Mouse (Mus musculus) hindbrain, embryonic 15.5 days (tissue): ENCODE data around the gene Gm45717. TPM values are rescaled to one million over a fixed set of nuclear protein-coding genes. Genes with fewer than 3 reads are reported as not detected.

ENCODE experiments used
- ATAC-seq: fragments of 200-750 bp; cut with Nextera tagmentation; 2 replicates; pipeline ENCODE4 v1.8.0; 2017; ENCODE audit warnings: low read depth, moderate number of reproducible peaks, moderate TSS enrichment; ENCODE audit not compliant: low FRiP score
- H3K27ac ChIP-seq: fragments of 300-500 bp; sonication (generic); replicated peaks from 2 replicates; pipeline ENCODE4 v1.5.1; 2015; ENCODE audit warnings: mild to moderate bottlenecking, inconsistent platforms
- H3K27me3 ChIP-seq: fragments of 300-500 bp; sonication (generic); 2 replicates; pipeline ENCODE4 v1.6.1; 2015; ENCODE audit warnings: control low read depth, inconsistent platforms
- H3K36me3 ChIP-seq: fragments of 300-500 bp; sonication (generic); 2 replicates; pipeline ENCODE4 v1.6.1; 2015; ENCODE audit warnings: control low read depth, inconsistent platforms
- H3K4me1 ChIP-seq: fragments of 300-500 bp; sonication (generic); replicated peaks from 2 replicates; pipeline ENCODE4 v1.6.1; 2015; ENCODE audit warnings: control low read depth, inconsistent platforms
- H3K4me2 ChIP-seq: fragments of 300-500 bp; sonication (generic); 2 replicates; pipeline ENCODE4 v1.6.1; 2015; ENCODE audit warnings: moderate library complexity, mild to moderate bottlenecking, inconsistent platforms
- H3K4me3 ChIP-seq: fragments of 300-500 bp; sonication (generic); 2 replicates; pipeline ENCODE4 v1.5.1; 2015; ENCODE audit warnings: mild to moderate bottlenecking, inconsistent platforms
- H3K9ac ChIP-seq: fragments of 300-500 bp; sonication (generic); 2 replicates; pipeline ENCODE4 v1.6.1; 2015; ENCODE audit warnings: inconsistent platforms
- H3K9me3 ChIP-seq: fragments of 300-500 bp; sonication (generic); 2 replicates; pipeline ENCODE4 v1.6.1; 2016; ENCODE audit warnings: control low read depth, inconsistent platforms
- WGBS: fragments of 180-500 bp; shearing (Covaris S2); methylation state at CpG from one replicate; pipeline ENCODE4 v1.1.7; 2015; 5-methylcytosine and 5-hydroxymethylcytosine counted together
- polyA plus RNA-seq: library from polyadenylated mRNA; unstranded; fragments of >200 nt; fragmentation: Nextera tagmentation; extraction: Ambion mirVana; gene quantifications from 2 replicates; pipeline ENCODE4 v1.2.1, GENCODE M21; 2015

Gm45717 gene
- polyA plus RNA-seq, 1 experiment from 2014 or later: not detected

- WGBS: 49% methylated on average over 7 of the region's 7 CpGs
- no peak overlapping the region; the same call in 1 of the 2 replicates for H3K4me3 ChIP-seq
- H3K9me3 ChIP-seq: no peaks in the 10 kb centered on the region
- H3K9ac ChIP-seq: no peak overlapping the region
- peaks cover 8% of the 10 kb centered on the region for H3K4me1 ChIP-seq
- no peak overlapping the region for H3K27ac ChIP-seq
- no peaks in the 10 kb centered on the region for H3K27me3 ChIP-seq
- H3K4me2 ChIP-seq: peak overlapping the region; percentile 93; the same call in 1 of the 2 replicates
- no peaks in the 10 kb centered on the region for H3K36me3 ChIP-seq
- ATAC-seq: no peak
These were observed 47.6 kb downstream of the Gm45717 start for GRCm38 (mm10) chr7:140908181-140908580.

DNA sequence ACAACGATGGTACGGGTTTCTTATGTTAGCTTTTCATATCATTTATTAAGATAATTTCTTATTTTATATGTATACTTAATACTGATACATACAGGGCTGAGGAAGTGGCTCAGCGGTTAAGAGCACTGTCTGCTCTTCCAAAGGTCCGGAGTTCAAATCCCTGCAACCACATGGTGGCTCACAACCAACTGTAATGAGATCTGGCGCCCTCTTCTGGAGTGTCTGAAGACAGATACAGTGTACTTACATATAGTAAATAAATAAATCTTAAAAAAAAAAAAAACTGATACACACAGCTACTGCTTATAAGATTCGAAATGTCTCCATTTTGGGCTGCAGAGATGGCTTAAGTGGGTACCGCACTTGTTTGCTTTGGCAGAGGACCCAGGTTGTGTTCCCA, 48.0 kb downstream of the Gm45717 start:
- Histone ChIP-seq H3K27ac (no peak overlapping the region), H3K4me3 (no peak overlapping the region), H3K27me3 (no peaks in the 10 kb centered on the region), H3K9ac (no peak overlapping the region), H3K9me3 (no peaks in the 10 kb centered on the region), H3K36me3 (no peaks in the 10 kb centered on the region), H3K4me2 (no peak overlapping the region), H3K4me1 (peaks cover 11% of the 10 kb centered on the region)
- no peak for ATAC-seq
- 86% methylated on average over 7 of the region's 7 CpGs for WGBS

DNA sequence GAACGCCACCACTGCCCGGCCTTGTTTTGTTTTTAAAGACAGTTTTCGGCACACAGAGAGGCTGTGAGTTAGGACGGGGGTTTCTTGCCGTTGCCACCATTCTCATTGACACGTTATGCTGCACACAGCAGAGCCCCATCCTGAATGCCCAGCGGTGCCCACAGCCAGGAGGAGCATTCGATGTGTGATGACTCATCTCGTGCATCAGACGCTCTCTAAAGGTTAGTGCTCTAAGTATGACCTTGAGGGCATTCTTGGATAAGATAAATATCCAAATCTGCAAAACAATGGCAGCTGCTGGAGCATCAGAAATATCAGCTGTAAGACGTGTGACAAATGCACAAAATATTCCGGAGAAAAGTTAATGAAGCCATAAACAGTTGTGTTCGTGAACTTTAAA, 48.6 kb downstream of the Gm45717 start:
- 86% methylated on average over 13 of the region's 13 CpGs for WGBS
- no peaks in the 10 kb centered on the region for H3K9me3 ChIP-seq
- H3K9ac ChIP-seq: no peak overlapping the region
- H3K36me3 ChIP-seq: no peaks in the 10 kb centered on the region
- H3K4me2 ChIP-seq: no peak overlapping the region
- H3K4me1 ChIP-seq: peaks cover 11% of the 10 kb centered on the region
- H3K27me3 ChIP-seq: no peaks in the 10 kb centered on the region
- H3K4me3 ChIP-seq: no peak overlapping the region
- ATAC-seq: no peak
- no peak overlapping the region for H3K27ac ChIP-seq

- no peak overlapping the region for H3K27ac ChIP-seq
- no peaks in the 10 kb centered on the region for H3K36me3 ChIP-seq
- no peak overlapping the region for H3K4me2 ChIP-seq
- H3K4me1 ChIP-seq: peaks cover 11% of the 10 kb centered on the region
- no peak for ATAC-seq
- no peak overlapping the region for H3K9ac ChIP-seq
- H3K9me3 ChIP-seq: no peaks in the 10 kb centered on the region
- H3K27me3 ChIP-seq: no peaks in the 10 kb centered on the region
- no peak overlapping the region for H3K4me3 ChIP-seq
- 83% methylated on average over 2 of the region's 2 CpGs for WGBS
These were observed 50.1 kb downstream of the Gm45717 start for GRCm38 (mm10) chr7:140905642-140906081.

DNA sequence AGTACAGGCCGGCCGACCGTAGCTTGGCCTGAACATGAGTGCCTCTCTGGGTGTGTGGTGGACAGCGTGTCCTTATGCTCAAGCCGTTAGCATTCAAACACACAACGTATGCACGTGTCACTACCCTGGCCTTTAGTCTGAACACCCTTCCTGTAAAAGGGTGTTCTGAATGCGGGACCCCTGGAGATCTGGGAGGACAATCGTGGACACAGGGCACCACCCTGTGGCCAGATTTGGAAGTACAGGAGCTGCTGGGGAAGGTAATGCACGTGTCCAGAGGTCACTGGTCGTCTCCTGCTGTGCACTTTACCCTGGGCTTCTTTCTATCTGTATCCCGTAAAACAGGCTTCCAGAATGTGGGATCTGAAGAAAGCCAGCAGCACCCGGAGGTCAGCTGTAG, 52.5 kb downstream of the Gm45717 start:
- Histone ChIP-seq H3K4me2 (0 out of 2 replicates have a peak overlapping the region, but pooled peaks have one; percentile 13), H3K4me1 (peaks cover 6% of the 10 kb centered on the region), H3K36me3 (peaks cover 8% of the 10 kb centered on the region), H3K4me3 (no peak overlapping the region), H3K27me3 (no peaks in the 10 kb centered on the region), H3K27ac (no peak overlapping the region), H3K9me3 (no peaks in the 10 kb centered on the region), H3K9ac (no peak overlapping the region)
- peak; percentile 55 for ATAC-seq
- 25% methylated on average over 13 of the region's 13 CpGs for WGBS

GRCm38 (mm10) chr7:140902036-140902875, 53.5 kb downstream of the Gm45717 start:
- WGBS: 83% methylated on average over 15 of the region's 15 CpGs

GRCm38 (mm10) chr7:140900220-140900619, 55.5 kb downstream of the Gm45717 start, which contains the start of gene Cox8b:
Gene Cox8b, minus strand, starts transcription at chr7:140900446.
- Histone ChIP-seq H3K9me3 (no peaks in the 10 kb centered on the region), H3K4me1 (peaks cover 6% of the 10 kb centered on the region), H3K27ac (no peak within 1 kb of the TSS), H3K27me3 (no peaks in the 10 kb centered on the region), H3K9ac (no peak within 1 kb of the TSS), H3K4me3 (no peak within 1 kb of the TSS), H3K36me3 (peaks cover 31% of the 10 kb centered on the region), H3K4me2 (no peak within 1 kb of the TSS)
- no peak for ATAC-seq
- WGBS: 77% methylated on average over 10 of the region's 10 CpGs

More at GRCm38 (mm10) chr7:140902036-140902875, 53.5 kb downstream of the Gm45717 start:
- H3K27ac ChIP-seq: no peak overlapping the region
- H3K27me3 ChIP-seq: no peaks in the 10 kb centered on the region
- H3K9me3 ChIP-seq: no peaks in the 10 kb centered on the region
- H3K4me2 ChIP-seq: no peak overlapping the region
- peaks cover 17% of the 10 kb centered on the region for H3K36me3 ChIP-seq
- ATAC-seq: no peak
- H3K9ac ChIP-seq: no peak overlapping the region
- peaks cover 6% of the 10 kb centered on the region for H3K4me1 ChIP-seq
- H3K4me3 ChIP-seq: no peak overlapping the region

Other genes with a start within 250 kb of the Gm45717 start
- gene Cyp2e1, start 192.2 kb downstream of the Gm45717 start, polyA plus RNA-seq: not detected in 2 replicates
- gene Syce1, start 168.1 kb downstream of the Gm45717 start, polyA plus RNA-seq: 0.40 and 0.42 TPM in 2 replicates
- gene Zfp941, start 133.8 kb downstream of the Gm45717 start, polyA plus RNA-seq: 27.1 and 28.3 TPM in 2 replicates
- 0.25 TPM in 2 replicates for gene Urah, start 120.9 kb downstream of the Gm45717 start, polyA plus RNA-seq
- not detected in 2 replicates for gene Scgb1c1, start 110.4 kb downstream of the Gm45717 start, polyA plus RNA-seq
- not detected in 2 replicates for gene Odf3, start 108.1 kb downstream of the Gm45717 start, polyA plus RNA-seq
- not detected in 2 replicates for gene Gm45785, start 99.6 kb downstream of the Gm45717 start, polyA plus RNA-seq
- 97.6 and 104 TPM in 2 replicates for gene Ric8a, start 99.0 kb downstream of the Gm45717 start, polyA plus RNA-seq
- 38.0 and 44.3 TPM in 2 replicates for gene Bet1l, start 98.4 kb downstream of the Gm45717 start, polyA plus RNA-seq
- 245 and 259 TPM in 2 replicates for gene Psmd13, start 74.0 kb downstream of the Gm45717 start, polyA plus RNA-seq
- 56.4 and 60.5 TPM in 2 replicates for gene Sirt3, start 73.6 kb downstream of the Gm45717 start, polyA plus RNA-seq
- gene Cox8b, start 55.5 kb downstream of the Gm45717 start, polyA plus RNA-seq: not detected in 2 replicates
- 0.67 and 0.88 TPM in 2 replicates for gene Nlrp6, start 35.0 kb downstream of the Gm45717 start, polyA plus RNA-seq
- 9.1 TPM in 2 replicates for gene Pgghg, start 14.5 kb downstream of the Gm45717 start, polyA plus RNA-seq
- 0.75 and 0.82 TPM in 2 replicates for gene Ifitm5, start 5.6 kb downstream of the Gm45717 start, polyA plus RNA-seq
- 190 and 193 TPM in 2 replicates for gene Ifitm2, start 50 bp upstream of the Gm45717 start, polyA plus RNA-seq
- gene Ifitm1, start 11.3 kb upstream of the Gm45717 start, polyA plus RNA-seq: 16.6 and 19.9 TPM in 2 replicates
- 36.8 and 54.6 TPM in 2 replicates for gene Ifitm3, start 54.8 kb upstream of the Gm45717 start, polyA plus RNA-seq
- gene Ifitm6, start 62.0 kb upstream of the Gm45717 start, polyA plus RNA-seq: 0.79 and 1.7 TPM in 2 replicates
- not detected in 2 replicates for gene Gm17387, start 73.2 kb upstream of the Gm45717 start, polyA plus RNA-seq
- gene B4galnt4, start 105.2 kb upstream of the Gm45717 start, polyA plus RNA-seq: 45.6 and 57.3 TPM in 2 replicates
- gene Pkp3, start 122.3 kb upstream of the Gm45717 start, polyA plus RNA-seq: 0.25 and 0.29 TPM in 2 replicates
- gene Sigirr, start 144.6 kb upstream of the Gm45717 start, polyA plus RNA-seq: 3.2 and 3.3 TPM in 2 replicates
- gene Ano9, start 161.9 kb upstream of the Gm45717 start, polyA plus RNA-seq: 0.41 and 0.47 TPM in 2 replicates
- 80.2 and 97.6 TPM in 2 replicates for gene Ptdss2, start 166.4 kb upstream of the Gm45717 start, polyA plus RNA-seq
- gene Rnh1, start 216.9 kb upstream of the Gm45717 start, polyA plus RNA-seq: 49.5 and 53.2 TPM in 2 replicates
- gene Hras, start 238.1 kb upstream of the Gm45717 start, polyA plus RNA-seq: 182 and 186 TPM in 2 replicates
- 8.8 and 11.2 TPM in 2 replicates for gene Lrrc56, start 238.2 kb upstream of the Gm45717 start, polyA plus RNA-seq